Mouse (Mus musculus): ENCODE measurements at regions not wholly inside any gene's neighbourhood (a gene's known extent, or its start where the extent isn't known, plus 50 kb on each side); places are given as distances from the start of the nearest gene placed in this dataset.

- CTCF ChIA-PET = interaction anchor here (0.7 kb wide), 1 partner anchor 78 kb away, joined by 11 read pairs; no protein-coding TSS in a partner anchor
Measured at GRCm38 (mm10) chr11:117538732-117539131, 54.6 kb downstream of the Gm11733 start.

- CTCF ChIA-PET = no interaction called here
Measured at GRCm38 (mm10) chr11:117540609-117541008, 56.4 kb downstream of the Gm11733 start.

GRCm38 (mm10) chr11:117541205-117541884 lies 57.2 kb downstream of the Gm11733 start:
- CTCF ChIA-PET = no interaction called here

- CTCF ChIA-PET = no interaction called here
Measured at GRCm38 (mm10) chr11:117543191-117543590, 59.0 kb downstream of the Gm11733 start.

- CTCF ChIA-PET = no interaction called here
Measured at GRCm38 (mm10) chr11:117544507-117544906, 60.3 kb downstream of the Gm11733 start.

GRCm38 (mm10) chr11:117544926-117545325 lies 60.8 kb downstream of the Gm11733 start:
- CTCF ChIA-PET = interaction anchor here (0.7 kb wide), 1 partner anchor 1645 kb away, joined by 4 read pairs; no protein-coding TSS in a partner anchor

GRCm38 (mm10) chr11:117551926-117552325 lies 67.8 kb downstream of the Gm11733 start:
- CTCF ChIA-PET = no interaction called here

- CTCF ChIA-PET = no interaction called here
Measured at GRCm38 (mm10) chr11:117552430-117552969, 68.3 kb downstream of the Gm11733 start.

- CTCF ChIA-PET = no interaction called here
Measured at GRCm38 (mm10) chr11:117554111-117554510, 69.9 kb downstream of the Gm11733 start.

GRCm38 (mm10) chr11:117557474-117558381 lies 73.6 kb downstream of the Gm11733 start:
- CTCF ChIA-PET = no interaction called here

GRCm38 (mm10) chr11:117559839-117560238 lies 75.7 kb downstream of the Gm11733 start:
- CTCF ChIA-PET = no interaction called here

- CTCF ChIA-PET = no interaction called here
Measured at GRCm38 (mm10) chr11:117567961-117568605, 83.9 kb downstream of the Gm11733 start.

- CTCF ChIA-PET = no interaction called here
Measured at GRCm38 (mm10) chr11:117568606-117568991, 84.4 kb downstream of the Gm11733 start.

- CTCF ChIA-PET = interaction anchor here (0.5 kb wide), 1 partner anchor 334 kb away, joined by 10 read pairs; no protein-coding TSS in a partner anchor
Measured at GRCm38 (mm10) chr11:117569566-117570101, 84.5 kb upstream of the Tnrc6c start.

GRCm38 (mm10) chr11:117571858-117572257 lies 82.2 kb upstream of the Tnrc6c start:
- CTCF ChIA-PET = no interaction called here

- CTCF ChIA-PET = no interaction called here
Measured at GRCm38 (mm10) chr11:117574721-117575120, 79.4 kb upstream of the Tnrc6c start.

GRCm38 (mm10) chr11:117579121-117579520 lies 75.0 kb upstream of the Tnrc6c start:
- CTCF ChIA-PET = no interaction called here

GRCm38 (mm10) chr11:117579720-117580119 lies 74.4 kb upstream of the Tnrc6c start:
- CTCF ChIA-PET = no interaction called here

- CTCF ChIA-PET = no interaction called here
Measured at GRCm38 (mm10) chr11:117583478-117583877, 70.6 kb upstream of the Tnrc6c start.

- CTCF ChIA-PET = no interaction called here
Measured at GRCm38 (mm10) chr11:117585556-117585955, 68.5 kb upstream of the Tnrc6c start.

GRCm38 (mm10) chr11:117586063-117586462 lies 68.0 kb upstream of the Tnrc6c start:
- CTCF ChIA-PET = no interaction called here

- CTCF ChIA-PET = no interaction called here
Measured at GRCm38 (mm10) chr11:117586857-117587425, 67.1 kb upstream of the Tnrc6c start.

All from spleen, embryonic (tissue).